Mouse (Mus musculus) heart, embryonic 15.5 days (tissue): ENCODE measurements around the gene Bmp8a. TPM values are rescaled to one million over a fixed set of nuclear protein-coding genes. Genes with fewer than 3 reads are reported as not detected.
"Not testable (repeated sequence)": the region's sequence is repeated elsewhere in the genome, so short reads cannot be mapped to it uniquely, and the experiment has no call there.

ENCODE experiments used
- ATAC-seq: fragments of 200-750 bp; cut with Nextera tagmentation; replicated peaks from 2 replicates; pipeline ENCODE4 v1.8.0; 2017; ENCODE audit warnings: low read depth, moderate TSS enrichment; ENCODE audit not compliant: insufficient number of reproducible peaks, insufficient read depth, low FRiP score
- H3K27ac ChIP-seq: fragments of 300-500 bp; sonication (generic); 2 replicates; pipeline ENCODE4 v1.5.1; 2015; ENCODE audit warnings: mild to moderate bottlenecking, inconsistent platforms
- H3K27me3 ChIP-seq: fragments of 300-500 bp; sonication (generic); 2 replicates; pipeline ENCODE4 v1.6.1; 2015; ENCODE audit warnings: inconsistent platforms
- H3K36me3 ChIP-seq: fragments of 300-500 bp; sonication (generic); 2 replicates; pipeline ENCODE4 v1.6.1; 2015; ENCODE audit warnings: mild to moderate bottlenecking, inconsistent platforms
- H3K4me1 ChIP-seq: fragments of 300-500 bp; sonication (generic); replicated peaks from 2 replicates; pipeline ENCODE4 v1.6.1; 2015; ENCODE audit warnings: inconsistent platforms
- H3K4me2 ChIP-seq: fragments of 300-500 bp; sonication (generic); 2 replicates; pipeline ENCODE4 v1.6.1; 2015; ENCODE audit warnings: inconsistent platforms, mild to moderate bottlenecking, moderate library complexity
- H3K4me3 ChIP-seq: fragments of 300-500 bp; sonication (generic); 2 replicates; pipeline ENCODE4 v1.5.1; 2015; ENCODE audit warnings: mild to moderate bottlenecking, inconsistent platforms
- H3K9ac ChIP-seq: fragments of 300-500 bp; sonication (generic); 2 replicates; pipeline ENCODE4 v1.6.1; 2015; ENCODE audit warnings: mild to moderate bottlenecking, inconsistent platforms
- H3K9me3 ChIP-seq: fragments of 300-500 bp; sonication (generic); replicated peaks from 2 replicates; pipeline ENCODE4 v1.6.1; 2016; ENCODE audit warnings: inconsistent platforms
- whole genome bisulfite sequencing: fragments of 180-500 bp; shearing (Covaris S2); methylation state at CpG from one replicate; pipeline ENCODE4 v1.1.7; 2015; ENCODE audit warnings: mixed read lengths; 5-methylcytosine and 5-hydroxymethylcytosine counted together
- polyA plus RNA-seq: library from polyadenylated mRNA; unstranded; fragments of >200 nt; fragmentation: Nextera tagmentation; extraction: Ambion mirVana; gene quantifications from 2 replicates; pipeline ENCODE4 v1.2.1, GENCODE M21; 2015

Bmp8a gene
- polyA plus RNA-seq, 1 experiment from 2014 or later, result not detected

DNA sequence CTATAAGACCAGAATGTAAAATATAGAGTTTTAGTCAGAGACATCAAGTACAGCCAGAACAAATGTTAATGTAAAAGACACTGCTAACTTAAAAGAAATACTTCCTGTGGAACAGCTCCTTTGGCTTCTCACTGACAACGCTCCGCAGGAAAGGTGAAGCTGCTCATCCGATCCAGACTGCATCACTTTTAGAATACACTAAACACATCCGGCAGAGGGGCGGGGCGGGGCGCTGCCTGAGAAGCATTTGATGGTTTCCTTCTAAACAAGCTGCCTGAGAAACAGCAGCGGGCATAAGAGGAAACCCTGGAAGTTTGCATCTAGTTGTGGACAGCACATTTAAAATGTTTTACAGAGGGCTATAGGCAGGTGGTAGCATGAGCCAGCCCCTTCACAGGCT, 12.9 kb upstream of the Bmp8a start:
- 89% methylated on average over 8 of the region's 8 CpGs for WGBS
- no peak for ATAC-seq
- peaks cover 78% of the 10 kb centered on the region for H3K36me3 ChIP-seq
- no peaks in the 10 kb centered on the region for H3K4me1 ChIP-seq
- H3K9me3 ChIP-seq, result no peaks in the 10 kb centered on the region
- H3K27ac ChIP-seq, result no peak overlapping the region
- H3K4me3 ChIP-seq, result no peak overlapping the region
- H3K9ac ChIP-seq, result no peak overlapping the region
- no peak overlapping the region for H3K4me2 ChIP-seq
- H3K27me3 ChIP-seq, result no peaks in the 10 kb centered on the region

DNA sequence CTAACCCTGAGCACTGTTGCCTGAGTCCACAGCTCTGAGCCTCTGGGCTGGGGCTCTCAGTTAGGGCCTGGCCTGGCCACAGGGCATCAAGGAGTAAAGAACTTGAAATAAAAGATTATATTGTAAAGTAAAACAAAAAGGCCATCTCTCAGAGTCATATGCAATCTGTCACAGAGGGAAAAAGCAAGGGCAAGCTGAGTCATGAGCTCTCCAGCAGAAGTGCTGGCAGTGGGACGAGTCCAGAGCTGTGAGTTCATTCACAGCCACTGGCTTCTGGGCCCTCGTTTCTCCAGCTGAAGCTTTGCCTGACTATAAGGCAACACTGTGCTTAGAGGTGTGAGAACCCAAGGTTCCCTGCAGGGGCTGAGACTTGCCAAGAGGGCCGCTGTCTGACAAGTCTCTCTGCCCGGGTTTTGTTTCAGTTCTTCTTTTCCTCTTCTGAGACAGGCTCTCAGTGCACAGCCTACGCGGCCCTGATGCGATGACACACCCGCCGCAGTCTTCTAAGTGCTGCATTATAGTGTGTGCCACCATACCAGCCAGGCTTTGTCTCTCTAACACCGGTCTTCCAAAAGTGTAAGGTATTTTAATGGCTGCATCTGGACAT, 10.3 kb upstream of the Bmp8a start:
- Histone ChIP-seq H3K4me2 (no peak overlapping the region), H3K9me3 (no peaks in the 10 kb centered on the region), H3K27me3 (no peaks in the 10 kb centered on the region), H3K4me3 (no peak overlapping the region), H3K27ac (no peak overlapping the region), H3K4me1 (no peaks in the 10 kb centered on the region), H3K9ac (no peak overlapping the region), H3K36me3 (peaks cover 81% of the 10 kb centered on the region)
- no peak for ATAC-seq
- 81% methylated on average over 10 of the region's 10 CpGs for WGBS

DNA sequence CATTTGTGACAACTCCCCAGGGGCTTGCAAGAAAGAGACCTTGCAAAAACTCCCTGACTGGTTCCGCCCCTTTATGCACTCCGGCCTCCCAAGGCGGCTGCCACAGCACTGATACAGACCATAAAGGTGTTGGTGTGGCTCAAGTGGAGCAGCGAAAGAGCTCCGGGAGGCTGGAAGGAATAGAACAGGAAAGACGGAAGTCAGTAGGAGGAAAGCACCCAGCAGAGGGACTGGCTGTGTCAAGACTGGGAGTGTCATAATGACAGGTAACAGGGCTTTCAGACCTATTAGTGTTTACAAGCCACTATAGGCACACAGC, 378 bp upstream of the Bmp8a start:
- Histone ChIP-seq H3K4me1 (peaks cover 17% of the 10 kb centered on the region), H3K4me2 (peak overlapping the region; percentile 92), H3K27ac (no peak overlapping the region), H3K9me3 (no peaks in the 10 kb centered on the region), H3K4me3 (peak overlapping the region; percentile 58), H3K36me3 (peaks cover 4% of the 10 kb centered on the region; the same call in 1 of the 2 replicates), H3K9ac (no peak overlapping the region), H3K27me3 (peaks cover 48% of the 10 kb centered on the region)
- WGBS, result 4% methylated on average over 6 of the region's 6 CpGs
- ATAC-seq, result no peak

DNA sequence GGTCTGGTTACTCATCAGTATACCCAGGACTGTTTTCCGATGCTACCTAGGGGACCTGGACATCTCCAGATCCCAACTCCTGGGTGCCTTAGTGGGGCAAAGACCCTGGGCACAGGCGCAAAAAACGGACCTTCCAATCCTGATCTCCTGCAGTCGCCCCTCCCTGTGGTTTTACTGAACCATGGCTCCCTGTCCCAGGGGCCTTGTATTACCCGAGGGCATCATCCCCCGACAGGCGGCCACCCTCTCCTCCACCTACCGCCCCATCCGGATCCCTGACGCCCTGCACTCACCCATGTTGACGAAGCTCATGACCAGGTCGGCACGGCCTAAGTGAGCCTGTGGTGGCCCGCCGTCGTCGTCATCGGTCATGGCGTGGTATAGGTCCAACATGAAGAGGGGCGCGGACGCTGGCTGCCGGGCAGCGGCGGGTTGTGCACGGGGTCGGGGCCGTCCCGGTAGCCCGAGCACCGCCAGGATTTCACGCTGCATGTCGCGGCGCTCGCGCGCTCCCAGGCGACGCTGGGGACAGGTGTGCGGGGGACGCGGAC, 886 bp downstream of the Bmp8a start:
- Histone ChIP-seq H3K36me3 (no peaks in the 10 kb centered on the region), H3K4me3 (peak overlapping the region; percentile 58), H3K9me3 (no peaks in the 10 kb centered on the region), H3K27ac (no peak overlapping the region), H3K27me3 (peaks cover 51% of the 10 kb centered on the region), H3K4me2 (peak overlapping the region; percentile 92), H3K4me1 (peaks cover 17% of the 10 kb centered on the region), H3K9ac (peak overlapping the region; percentile 22; the same call in 1 of the 2 replicates)
- 3% methylated on average over 43 of the region's 43 CpGs for WGBS
- ATAC-seq, result peak; percentile 15; the same call in 1 of the 2 replicates

DNA sequence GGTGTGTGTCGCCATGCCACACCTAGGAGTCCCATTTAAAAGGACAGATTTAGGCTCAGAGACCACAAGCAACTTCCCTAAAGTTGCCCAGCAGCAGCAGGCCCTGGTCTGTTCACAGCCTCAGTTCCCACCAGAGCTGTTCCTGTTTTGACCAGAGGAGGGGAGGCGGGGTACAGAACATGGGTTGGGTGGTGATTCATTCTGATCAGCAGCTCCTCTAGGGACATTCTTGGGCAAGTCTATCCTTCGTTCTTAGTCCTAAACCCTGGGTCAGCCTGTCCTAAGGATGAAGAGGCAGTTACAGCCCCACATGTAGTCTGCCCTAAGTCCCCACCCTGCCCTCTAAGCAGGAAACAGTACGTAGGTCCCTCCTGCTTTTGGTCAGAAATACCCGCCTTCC, 2.8 kb downstream of the Bmp8a start:
- H3K4me2 ChIP-seq, result no peak overlapping the region
- WGBS, result 59% methylated on average over 5 of the region's 5 CpGs
- H3K27me3 ChIP-seq, result peaks cover 51% of the 10 kb centered on the region
- H3K9me3 ChIP-seq, result no peaks in the 10 kb centered on the region
- no peaks in the 10 kb centered on the region for H3K36me3 ChIP-seq
- no peak for ATAC-seq
- peaks cover 17% of the 10 kb centered on the region for H3K4me1 ChIP-seq
- H3K9ac ChIP-seq, result no peak overlapping the region
- H3K4me3 ChIP-seq, result no peak overlapping the region
- H3K27ac ChIP-seq, result no peak overlapping the region

DNA sequence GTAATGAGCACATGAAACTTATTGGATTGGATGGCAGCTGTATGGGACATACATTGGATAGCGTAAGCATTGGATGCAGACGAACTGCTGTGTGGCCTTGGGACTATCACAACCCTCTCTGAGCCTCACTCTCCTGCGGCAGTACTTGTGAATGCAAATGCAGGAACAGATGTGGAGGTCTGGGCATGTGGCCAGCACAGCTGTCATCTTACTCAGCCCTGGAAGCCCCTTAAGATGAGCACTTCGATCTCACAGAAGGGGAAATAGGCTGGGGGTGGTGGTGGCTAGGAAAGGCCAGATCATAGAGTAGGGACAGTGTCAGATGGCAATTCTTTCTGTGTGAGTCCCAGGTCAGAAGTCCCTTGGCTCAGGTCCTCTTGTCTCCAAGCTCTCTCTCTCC, 5.4 kb downstream of the Bmp8a start:
- H3K9me3 ChIP-seq, result no peaks in the 10 kb centered on the region
- WGBS, result 71% methylated on average over 4 of the region's 4 CpGs
- no peak for ATAC-seq

DNA sequence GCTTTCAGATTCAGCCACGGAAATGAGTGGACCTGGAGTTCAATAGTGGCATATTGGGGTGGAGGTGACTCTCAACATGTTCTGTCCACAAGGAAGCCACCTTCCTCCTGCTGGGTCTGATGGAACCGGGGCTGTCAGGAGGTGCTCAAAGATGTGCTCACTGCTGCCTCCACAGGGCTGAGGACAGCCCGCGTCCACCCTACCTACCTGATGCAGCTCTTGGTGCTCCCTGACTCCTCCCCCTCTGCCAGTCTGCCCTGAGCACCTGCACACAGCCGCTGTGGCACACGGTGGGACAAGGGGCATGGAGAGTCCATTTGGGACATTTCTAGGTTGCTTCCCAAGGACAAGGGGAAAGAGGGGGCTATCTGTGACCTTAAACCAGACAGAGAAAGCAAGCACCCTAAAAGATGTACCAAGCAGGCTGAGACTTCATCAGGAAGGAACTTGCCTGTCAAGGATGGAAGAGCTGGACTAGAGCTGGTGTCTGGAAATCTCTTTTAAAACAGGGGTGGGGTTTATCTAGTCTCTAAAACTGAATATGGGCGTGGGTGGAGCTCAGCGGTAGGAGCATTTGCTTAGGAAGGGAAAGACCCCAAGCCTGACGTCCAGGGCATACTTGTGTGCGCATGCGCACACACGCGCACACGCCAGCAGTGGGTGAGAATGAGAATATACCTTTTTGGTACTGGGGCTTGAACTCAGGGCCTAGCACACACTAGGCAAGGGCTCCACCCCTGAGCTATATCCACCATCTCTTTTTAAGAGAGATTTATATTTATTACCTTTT, 7.1 kb downstream of the Bmp8a start:
- Histone ChIP-seq H3K4me2 (no peak overlapping the region), H3K27ac (no peak overlapping the region), H3K27me3 (peaks cover 19% of the 10 kb centered on the region), H3K4me1 (no peaks in the 10 kb centered on the region), H3K4me3 (no peak overlapping the region), H3K36me3 (no peaks in the 10 kb centered on the region), H3K9me3 (no peaks in the 10 kb centered on the region), H3K9ac (no peak overlapping the region)
- 64% methylated on average over 14 of the region's 14 CpGs for WGBS
- no peak for ATAC-seq

More for the DNA sequence above, 5.4 kb downstream of the Bmp8a start:
- Histone ChIP-seq H3K9ac (no peak overlapping the region), H3K4me2 (no peak overlapping the region), H3K4me3 (no peak overlapping the region), H3K27ac (no peak overlapping the region), H3K4me1 (peaks cover 6% of the 10 kb centered on the region), H3K36me3 (no peaks in the 10 kb centered on the region), H3K27me3 (peaks cover 36% of the 10 kb centered on the region)

DNA sequence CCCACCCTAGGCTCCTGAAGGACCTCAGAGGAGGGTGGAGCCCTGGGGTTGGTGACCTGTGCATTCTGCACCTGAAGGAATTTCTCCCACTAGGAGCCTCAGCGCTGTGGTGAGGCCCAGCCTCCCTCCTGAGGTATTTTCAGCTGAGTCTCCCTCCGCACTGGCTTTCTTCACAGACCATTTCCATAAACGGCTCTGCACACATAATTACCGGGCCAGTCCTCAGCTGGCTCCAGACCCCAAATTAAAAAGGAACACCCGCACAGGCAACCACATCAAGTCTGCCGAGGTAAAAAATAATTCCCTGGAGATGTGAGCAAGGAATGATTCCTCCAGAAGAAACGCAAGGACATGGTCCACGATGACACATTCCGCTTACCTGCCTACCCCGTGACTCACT, 7.8 kb downstream of the Bmp8a start:
- not testable (repeated sequence) for H3K9ac ChIP-seq, H3K4me2 ChIP-seq, ATAC-seq, H3K4me1 ChIP-seq, H3K36me3 ChIP-seq, H3K27ac ChIP-seq, H3K9me3 ChIP-seq, H3K4me3 ChIP-seq
- H3K27me3 ChIP-seq, result peaks cover 11% of the 10 kb centered on the region
- 76% methylated on average over 10 of the region's 10 CpGs for WGBS

DNA sequence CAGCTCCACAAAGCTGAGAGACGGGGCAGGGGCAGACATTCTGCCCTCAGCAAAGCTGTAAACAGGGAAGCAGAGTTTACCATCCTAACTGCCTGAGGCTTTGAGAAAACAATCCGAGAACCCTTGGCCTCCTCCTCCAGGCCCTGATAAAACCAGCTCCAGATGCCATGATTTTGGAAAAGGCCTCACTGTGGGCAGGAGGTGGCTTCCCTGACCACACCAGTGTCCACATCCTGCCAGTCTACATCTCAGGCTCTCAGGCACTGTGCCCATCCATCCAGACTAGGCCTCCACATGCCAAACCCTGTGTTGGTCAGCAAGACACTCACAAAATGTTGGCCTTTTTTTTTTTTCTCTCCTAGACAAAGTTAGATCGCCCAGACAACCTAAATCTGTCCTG, 8.9 kb downstream of the Bmp8a start:
- no peak for ATAC-seq
- 70% methylated on average over 3 of the region's 3 CpGs for WGBS
- H3K27ac ChIP-seq, result no peak overlapping the region

GRCm38 (mm10) chr4:123333151-123333550, 9.9 kb downstream of the Bmp8a start:
- Histone ChIP-seq H3K9me3 (no peaks in the 10 kb centered on the region), H3K4me1 (no peaks in the 10 kb centered on the region), H3K4me3 (no peak overlapping the region), H3K9ac (no peak overlapping the region), H3K27me3 (0 out of 2 replicates have a peak, but pooled peaks cover under 1% of the 10 kb centered on the region), H3K27ac (no peak overlapping the region), H3K4me2 (no peak overlapping the region), H3K36me3 (no peaks in the 10 kb centered on the region)
- ATAC-seq, result no peak
- 93% methylated on average over 4 of the region's 4 CpGs for WGBS

More for the DNA sequence above, 8.9 kb downstream of the Bmp8a start:
- H3K4me1 ChIP-seq, result no peaks in the 10 kb centered on the region
- no peak overlapping the region for H3K4me2 ChIP-seq
- H3K4me3 ChIP-seq, result no peak overlapping the region
- H3K27me3 ChIP-seq, result peaks cover 7% of the 10 kb centered on the region
- no peaks in the 10 kb centered on the region for H3K36me3 ChIP-seq
- no peak overlapping the region for H3K9ac ChIP-seq
- no peaks in the 10 kb centered on the region for H3K9me3 ChIP-seq

DNA sequence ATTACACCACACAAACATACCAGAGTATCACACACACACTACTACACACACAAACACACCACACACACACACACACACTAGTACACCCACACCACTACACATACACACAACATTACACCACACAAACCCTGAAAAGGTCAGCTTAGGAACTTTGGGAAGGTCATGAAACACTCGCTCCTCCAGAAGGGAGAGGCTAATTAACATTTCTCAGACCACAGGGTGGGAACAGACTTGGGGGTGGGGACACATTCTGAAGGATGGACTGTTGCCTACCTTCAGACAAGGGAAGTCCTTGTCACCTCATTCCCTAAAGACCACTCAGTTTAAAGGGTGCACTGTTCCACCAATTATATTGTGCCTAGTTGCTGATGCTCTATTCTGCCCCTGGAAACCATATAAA, 11.1 kb downstream of the Bmp8a start:
- H3K4me1 ChIP-seq, ATAC-seq, H3K4me2 ChIP-seq, H3K9me3 ChIP-seq, H3K27ac ChIP-seq, H3K9ac ChIP-seq, H3K27me3 ChIP-seq, H3K4me3 ChIP-seq, H3K36me3 ChIP-seq: not testable (repeated sequence)
- WGBS, result 79% methylated on average over 1 of the region's 1 CpGs
